Mouse (Mus musculus) heart, adult 11 months (tissue): ENCODE measurements around the gene Cpsf4l.

Experiments
- DNase-seq: peaks from one replicate; pipeline ENCODE4 v3.0.0; 2022

The Cpsf4l gene

GRCm38 (mm10) chr11:113698013-113698545 is 11.7 kb downstream of the Cpsf4l start:
- DNase-seq, result peak; percentile 97

- DNase-seq, result no peak
Observed at GRCm38 (mm10) chr11:113697571-113697970, 12.2 kb downstream of the Cpsf4l start.

GRCm38 (mm10) chr11:113691851-113692250 is 18.0 kb downstream of the Cpsf4l start:
- DNase-seq, result no peak

- DNase-seq, result peak; percentile 90
Observed at GRCm38 (mm10) chr11:113691318-113691717, 18.5 kb downstream of the Cpsf4l start.

- no peak for DNase-seq
Observed at GRCm38 (mm10) chr11:113690506-113690905, 19.3 kb downstream of the Cpsf4l start.

- no peak for DNase-seq
Observed at GRCm38 (mm10) chr11:113687031-113687430, 22.8 kb downstream of the Cpsf4l start.

GRCm38 (mm10) chr11:113684707-113685426 is 24.9 kb downstream of the Cpsf4l start:
- peak; percentile 87 for DNase-seq

- peak; percentile 100 for DNase-seq
Observed at GRCm38 (mm10) chr11:113683957-113684706, 25.7 kb downstream of the Cpsf4l start, which contains the start of the genes Fam104a and D11Wsu47e. Gene Fam104a, minus strand, starts transcription at chr11:113684155. Gene D11Wsu47e, plus strand, starts transcription at chr11:113684412.

GRCm38 (mm10) chr11:113683627-113683956 is 26.2 kb downstream of the Cpsf4l start:
- DNase-seq, result no peak

GRCm38 (mm10) chr11:113682897-113683626 is 26.8 kb downstream of the Cpsf4l start:
- peak; percentile 96 for DNase-seq

- DNase-seq, result no peak
Observed at GRCm38 (mm10) chr11:113681979-113682378, 27.8 kb downstream of the Cpsf4l start.

GRCm38 (mm10) chr11:113680954-113681353 is 28.9 kb downstream of the Cpsf4l start:
- DNase-seq, result no peak

GRCm38 (mm10) chr11:113678373-113678772 is 31.4 kb downstream of the Cpsf4l start:
- DNase-seq, result no peak

GRCm38 (mm10) chr11:113677378-113677777 is 32.4 kb downstream of the Cpsf4l start:
- no peak for DNase-seq

GRCm38 (mm10) chr11:113676847-113677246 is 33.0 kb downstream of the Cpsf4l start:
- DNase-seq, result no peak

- DNase-seq, result no peak
Observed at GRCm38 (mm10) chr11:113674595-113674994, 35.2 kb downstream of the Cpsf4l start.

GRCm38 (mm10) chr11:113673614-113674013 is 36.2 kb downstream of the Cpsf4l start:
- DNase-seq, result no peak

- DNase-seq, result no peak
Observed at GRCm38 (mm10) chr11:113669711-113670110, 40.1 kb downstream of the Cpsf4l start.

GRCm38 (mm10) chr11:113668857-113669256 is 41.0 kb downstream of the Cpsf4l start:
- no peak for DNase-seq

GRCm38 (mm10) chr11:113667704-113668103 is 42.1 kb downstream of the Cpsf4l start:
- no peak for DNase-seq

- DNase-seq, result no peak
Observed at GRCm38 (mm10) chr11:113667122-113667521, 42.7 kb downstream of the Cpsf4l start.

- peak; percentile 90 for DNase-seq
Observed at GRCm38 (mm10) chr11:113666648-113667047, 43.2 kb downstream of the Cpsf4l start.

- DNase-seq, result no peak
Observed at GRCm38 (mm10) chr11:113666205-113666604, 43.6 kb downstream of the Cpsf4l start.
